Mouse (Mus musculus) frontal cortex, postnatal 25 days (tissue): Measurements from ENCODE around the gene Asb13.
A peak's percentile ranks its signal among the peaks of the same experiment; 100 is the strongest.

Source experiments
- DNase-seq, 2 experiments: peaks; one replicate each; pipeline ENCODE4 v3.0.0; 2022; ENCODE audit warnings: low spot score in 2 of 2

The Asb13 gene

DNA sequence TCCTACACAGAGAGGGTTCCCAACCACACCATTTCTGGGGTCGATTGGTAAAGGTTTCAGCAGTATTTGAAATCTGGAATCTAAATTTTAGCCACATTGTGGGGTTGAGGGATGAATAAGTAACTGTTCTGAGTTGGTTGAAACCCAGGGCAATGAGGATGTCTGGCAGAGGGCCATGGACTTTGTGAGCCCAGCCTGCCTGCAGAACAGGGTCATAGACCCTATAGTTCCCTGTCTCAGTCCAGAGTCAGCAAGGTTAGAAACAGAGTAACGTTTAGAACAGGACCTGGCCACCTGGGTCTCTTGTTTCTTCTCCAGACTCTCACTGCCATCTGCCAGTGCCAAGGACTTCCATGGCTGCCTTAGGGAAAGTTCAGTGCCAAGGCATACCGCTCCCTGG lies 30.4 kb downstream of the Asb13 start:
- DNase-seq: no peak

DNA sequence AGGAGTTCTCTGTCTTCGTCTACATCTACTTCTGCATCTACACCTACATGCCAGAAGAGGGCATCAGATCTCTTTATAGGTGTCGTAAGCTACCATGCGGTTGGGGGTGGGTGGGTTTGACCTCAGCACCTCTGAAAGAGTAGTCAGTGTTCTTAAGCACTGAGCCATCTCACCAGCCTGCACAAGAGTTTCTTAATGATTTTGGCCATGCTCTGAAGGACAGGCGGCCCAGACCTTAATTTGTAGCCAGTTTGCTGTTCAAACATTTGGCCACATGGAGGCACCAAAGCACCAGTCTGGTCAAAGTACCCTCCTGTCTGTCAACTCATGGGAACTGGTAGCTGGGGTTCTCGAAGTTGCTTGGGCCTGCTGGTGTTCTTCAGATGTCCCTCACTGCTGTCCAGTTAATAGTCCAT lies 31.5 kb downstream of the Asb13 start:
- peak; percentile 65 for DNase-seq

DNA sequence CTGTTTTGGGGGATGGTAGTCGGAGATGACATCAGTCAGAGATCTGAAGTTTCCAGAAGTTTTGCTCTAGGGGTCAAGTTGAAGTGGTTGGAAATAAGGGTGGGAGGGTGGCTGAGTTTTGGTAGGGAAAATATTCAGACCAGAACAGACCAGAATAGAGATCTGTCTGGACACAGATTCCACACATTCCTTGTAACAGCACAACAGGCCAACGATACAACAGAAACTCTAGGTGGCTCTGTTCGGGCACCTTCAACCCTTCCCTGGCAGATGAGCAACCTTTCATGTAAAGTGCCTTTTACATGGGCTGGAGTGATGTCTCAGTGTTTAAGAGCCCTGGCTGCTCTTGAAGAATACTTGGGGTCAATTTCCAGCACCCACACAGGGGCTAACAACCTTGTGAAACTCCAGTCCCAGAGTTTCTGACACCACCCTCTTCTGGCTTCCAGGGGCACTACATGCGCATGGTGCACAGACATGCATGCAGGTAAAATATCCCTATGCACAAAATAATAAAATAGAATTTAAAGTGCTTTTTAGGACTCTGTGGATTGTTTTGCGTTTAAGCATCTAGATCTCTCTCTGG lies 33.5 kb downstream of the Asb13 start:
- DNase-seq: no peak

DNA sequence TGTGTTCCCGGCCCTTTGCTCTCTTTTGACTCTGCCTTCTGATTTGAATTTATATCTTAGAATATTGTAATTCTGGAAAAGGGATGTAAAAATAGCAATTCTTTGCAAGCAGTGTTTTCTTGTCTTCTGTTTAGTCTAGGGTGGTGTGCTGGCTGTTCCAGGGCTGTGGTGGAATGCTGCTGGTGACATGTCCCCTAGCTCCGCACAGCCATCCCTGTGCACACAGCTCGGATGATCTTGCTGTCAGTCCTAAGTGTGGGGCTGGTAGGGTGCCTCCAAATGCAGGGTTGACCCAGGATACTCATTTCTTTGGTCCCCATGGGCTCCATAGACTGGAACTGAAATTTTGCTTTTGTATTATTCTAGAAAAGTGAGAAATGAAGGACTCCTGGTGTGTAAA lies 34.2 kb downstream of the Asb13 start:
- DNase-seq: no peak

DNA sequence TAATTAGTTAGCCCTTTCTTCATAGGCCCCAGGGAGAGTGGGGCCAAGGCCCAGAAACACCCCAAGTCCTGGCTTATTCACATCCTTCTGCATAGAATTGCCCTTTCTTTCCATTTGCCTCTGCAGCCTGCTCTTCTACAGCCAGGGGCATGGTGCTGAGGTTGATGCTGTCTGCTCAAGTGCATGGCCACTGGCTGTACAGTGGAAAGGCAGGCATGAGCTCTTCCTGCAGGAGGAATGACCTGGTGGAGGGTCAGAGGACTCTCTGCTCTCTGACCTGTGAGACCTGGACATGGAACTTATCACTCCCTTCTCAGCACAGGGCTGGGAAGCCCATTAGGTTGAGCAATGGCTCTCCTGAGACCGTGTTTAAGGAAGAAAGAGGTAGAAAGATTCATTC lies 35.8 kb downstream of the Asb13 start:
- no peak for DNase-seq

DNA sequence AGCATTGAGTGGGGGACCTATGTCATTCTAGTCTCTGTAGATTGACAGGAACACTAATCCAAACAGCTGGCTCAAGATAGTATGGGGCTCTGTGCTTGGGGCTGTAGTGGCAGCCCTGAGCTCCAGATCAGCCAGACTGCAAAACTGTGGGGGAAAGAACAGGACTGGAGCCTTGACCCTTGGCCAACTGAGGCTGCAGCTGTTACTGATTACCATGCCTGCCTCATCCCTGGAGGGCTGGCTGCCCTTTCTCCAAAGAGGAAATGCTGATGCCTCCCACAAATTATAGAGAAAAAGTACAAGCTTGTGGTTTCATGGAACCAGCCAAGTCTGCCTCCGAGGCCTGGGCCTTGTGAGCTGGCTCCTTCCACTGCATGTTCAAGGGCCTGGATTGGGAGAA lies 36.2 kb downstream of the Asb13 start:
- no peak for DNase-seq

DNA sequence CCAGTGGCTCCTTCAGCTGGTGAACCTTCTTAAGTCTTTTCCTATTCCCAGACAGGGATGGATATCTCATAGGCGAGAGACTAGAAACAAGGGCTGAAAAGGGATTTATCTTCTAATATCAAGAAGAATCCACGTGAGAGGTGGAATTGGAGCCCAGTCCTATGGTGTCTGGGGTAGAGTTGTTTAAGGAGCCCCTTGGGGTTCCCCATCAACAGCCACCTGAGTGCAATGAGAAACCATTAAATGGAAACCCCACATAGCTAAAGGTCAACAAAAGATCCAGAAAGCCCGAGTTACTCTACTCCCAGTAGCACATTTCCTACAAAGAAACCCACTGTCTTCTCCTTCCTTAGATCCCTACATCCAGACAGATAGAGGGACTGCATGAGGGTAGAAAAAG lies 39.3 kb downstream of the Asb13 start:
- no peak for DNase-seq

DNA sequence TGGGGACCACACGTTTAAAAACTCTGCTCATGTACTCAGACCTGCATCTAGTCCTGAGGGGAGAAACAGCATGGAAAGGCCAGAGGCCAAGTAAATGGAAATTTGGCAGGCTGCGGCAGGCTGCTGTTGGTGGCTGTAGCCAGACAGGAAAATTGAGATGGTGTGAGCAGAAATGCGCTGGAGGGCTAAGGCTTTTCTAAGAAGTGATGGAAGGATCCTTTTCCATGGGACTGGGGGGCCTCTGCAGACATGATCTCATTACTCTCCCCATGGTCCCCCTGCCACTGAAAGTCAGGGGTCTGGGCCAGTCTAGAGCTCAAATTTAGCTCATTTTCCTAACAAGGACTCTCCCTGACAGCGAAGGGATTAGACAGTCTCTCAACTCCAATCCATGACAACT lies 39.8 kb downstream of the Asb13 start:
- DNase-seq: no peak

DNA sequence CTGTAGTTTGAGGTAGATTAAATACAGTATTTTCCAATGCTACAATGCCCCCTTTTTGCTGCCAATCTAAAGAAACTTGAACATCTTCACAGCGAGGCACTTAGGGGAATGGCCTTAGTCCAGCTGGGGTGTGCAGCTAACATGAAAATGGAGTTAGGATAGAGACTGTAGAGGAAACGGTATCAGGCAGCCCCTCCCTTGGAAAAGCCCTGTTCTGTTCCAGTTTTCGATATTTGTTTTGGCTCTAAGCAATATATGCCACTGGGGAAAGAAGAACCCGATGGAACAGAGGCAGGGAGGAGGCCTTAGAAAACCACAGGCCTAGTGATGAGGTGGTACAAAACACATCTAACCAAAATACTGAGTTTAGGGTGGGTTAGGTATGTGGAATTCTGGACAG lies 42.0 kb downstream of the Asb13 start:
- no peak for DNase-seq

DNA sequence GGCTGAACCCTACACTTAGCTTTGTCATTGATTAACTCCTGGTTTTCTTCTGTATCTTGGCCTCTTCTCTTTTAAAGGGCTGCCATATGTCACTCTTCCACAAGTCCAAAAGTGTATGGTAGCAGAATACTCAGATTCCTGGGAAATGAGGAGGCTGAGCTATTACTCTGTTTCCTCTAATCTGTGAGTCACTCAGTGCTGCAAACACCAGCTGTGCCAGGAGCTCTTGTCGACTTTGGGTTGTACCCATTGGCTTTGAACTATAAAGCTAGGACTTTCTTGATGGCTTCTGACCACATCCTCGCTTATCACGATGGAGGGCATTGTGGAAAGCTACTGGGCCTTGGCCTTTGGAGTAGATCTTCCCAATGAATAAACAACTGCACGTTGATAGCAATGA lies 45.3 kb downstream of the Asb13 start:
- no peak for DNase-seq

DNA sequence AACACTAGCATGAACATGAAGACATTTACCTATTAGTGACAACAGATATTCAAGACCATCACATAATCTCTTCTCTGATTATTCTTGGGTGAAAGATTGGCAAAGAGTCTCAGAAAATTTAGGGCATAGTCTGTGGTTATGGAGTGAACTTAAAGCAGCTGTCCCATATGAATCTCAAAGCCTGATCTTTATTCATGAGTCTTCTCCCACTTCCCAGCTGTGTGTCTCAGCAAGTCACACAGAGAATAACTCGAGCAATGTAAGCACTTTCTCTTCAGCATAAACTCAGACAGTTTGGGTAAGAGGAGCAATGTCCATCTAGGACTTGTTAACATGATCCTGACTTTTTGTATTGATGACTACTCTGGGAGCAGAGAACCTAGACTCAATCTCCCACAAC lies 52.5 kb downstream of the Asb13 start:
- no peak for DNase-seq

DNA sequence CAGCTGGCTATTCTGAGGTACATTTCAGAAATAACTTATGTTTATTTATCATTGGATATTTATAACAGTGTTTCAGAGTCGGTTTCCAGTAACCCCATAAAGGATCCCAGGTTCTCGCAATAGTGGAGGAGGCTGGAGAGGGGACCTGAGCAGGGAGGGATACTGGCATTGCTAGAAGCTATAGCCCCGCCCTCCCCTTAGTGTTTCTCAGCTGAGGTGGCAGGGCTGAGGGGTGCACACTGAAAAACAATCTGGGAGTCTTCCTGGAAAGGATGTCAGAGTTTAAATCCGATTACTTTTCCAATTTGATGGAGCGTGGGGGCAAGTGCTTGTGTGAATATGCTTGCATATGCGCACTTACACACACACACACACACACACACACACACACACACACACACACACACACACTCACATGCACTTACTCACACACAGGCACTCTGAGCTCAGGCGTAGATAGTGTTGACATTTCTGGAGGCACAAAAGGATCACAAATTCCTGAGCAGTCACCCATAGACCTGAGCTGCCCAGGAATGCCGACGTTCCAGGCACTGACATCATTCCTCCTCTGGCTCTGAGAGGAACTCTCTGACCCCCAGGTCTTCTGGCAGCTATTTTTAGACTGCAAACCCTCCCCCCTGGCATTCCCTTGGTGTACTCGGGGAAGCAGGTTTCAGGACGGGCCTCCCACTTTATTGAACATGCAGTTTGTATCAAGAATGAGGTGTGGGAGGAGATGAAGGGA lies 60.9 kb downstream of the Asb13 start:
- DNase-seq: no peak

DNA sequence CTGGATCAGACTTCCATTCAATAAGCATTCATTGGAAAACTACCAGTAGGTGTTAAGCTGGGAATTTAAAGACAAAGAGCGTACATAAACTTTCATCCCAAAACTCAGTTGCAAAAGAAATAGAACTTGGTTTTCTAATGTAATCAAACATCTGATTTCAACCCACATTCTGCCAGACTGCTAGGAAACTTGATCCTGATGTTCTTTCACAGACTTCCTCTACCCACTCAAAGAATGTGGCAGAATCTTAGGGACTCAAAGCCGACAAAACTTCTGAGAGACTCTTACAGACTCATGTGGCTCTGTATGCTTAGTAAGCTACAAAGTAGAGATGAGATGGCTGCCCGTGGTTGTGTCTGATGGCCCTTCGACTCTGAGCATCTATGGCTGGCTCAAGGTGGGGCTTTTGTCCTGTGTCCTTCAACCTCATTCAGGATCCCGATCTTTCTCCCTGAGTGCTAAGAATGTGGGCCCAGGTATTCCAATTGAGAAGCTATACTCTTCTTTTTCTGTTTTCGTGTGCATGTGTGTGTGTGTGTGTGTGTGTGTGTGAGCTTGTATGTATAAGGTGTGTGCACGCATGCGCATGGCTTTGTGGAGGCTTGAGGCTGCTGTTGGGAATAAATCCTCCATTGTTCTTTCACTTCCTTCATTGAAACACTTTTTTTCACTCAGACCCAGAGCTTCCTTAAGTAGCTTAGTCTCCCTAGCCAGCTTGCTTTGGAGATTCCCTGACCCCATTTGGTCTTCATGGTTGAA lies 63.3 kb downstream of the Asb13 start:
- no peak for DNase-seq

DNA sequence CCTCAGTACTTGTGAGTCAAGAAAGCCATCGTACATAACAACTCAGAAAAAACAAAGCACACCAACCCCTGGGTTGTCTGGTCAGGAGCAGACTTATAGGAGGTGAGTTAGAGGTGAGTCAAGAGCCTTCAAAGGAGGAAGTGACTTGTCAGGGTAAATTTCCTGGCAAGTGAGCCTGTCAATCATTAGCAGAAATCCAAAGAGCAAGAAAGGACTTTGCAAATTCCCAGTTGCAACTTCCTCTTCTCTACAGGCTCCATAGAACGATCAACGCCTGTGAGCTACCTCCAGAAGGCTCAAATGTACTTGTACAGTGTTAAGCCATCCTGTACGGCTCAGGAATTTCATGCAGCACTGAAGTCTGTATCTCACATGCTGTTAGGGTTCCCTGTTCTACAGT lies 66.9 kb downstream of the Asb13 start:
- DNase-seq: no peak
